Mouse (Mus musculus): Measurements from ENCODE around the gene Pip5k1c. TPM values are rescaled to one million over a fixed set of nuclear protein-coding genes. Genes with fewer than 3 reads are reported as not detected.

Pip5k1c gene
- total RNA-seq, 2 experiments from 2014 or later = 20.3 to 20.6 TPM

- DNase-seq = no peak
Measured at GRCm38 (mm10) chr10:81302781-81303218, 10.0 kb downstream of the Pip5k1c start.

DNA sequence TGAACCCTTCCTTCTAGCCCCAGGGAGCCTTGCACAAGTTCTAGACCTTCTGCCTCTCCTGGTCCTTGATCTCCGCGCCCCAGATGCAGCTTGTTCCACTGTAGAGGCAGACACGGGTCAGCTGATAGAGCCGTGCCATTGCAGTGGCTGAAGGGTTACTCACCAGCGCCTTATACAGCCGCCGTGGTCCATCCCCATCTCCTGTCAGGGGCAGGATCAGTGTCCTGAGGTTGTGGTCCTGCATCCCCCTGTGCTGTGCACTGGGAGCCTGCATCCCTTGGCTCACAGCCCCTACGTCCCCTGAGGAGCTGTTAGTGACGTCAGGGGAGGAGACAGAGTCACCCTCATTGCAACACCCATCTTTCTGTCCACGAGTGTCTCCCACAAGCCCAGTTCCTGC lies 10.5 kb downstream of the Pip5k1c start:
- DNase-seq = no peak

DNA sequence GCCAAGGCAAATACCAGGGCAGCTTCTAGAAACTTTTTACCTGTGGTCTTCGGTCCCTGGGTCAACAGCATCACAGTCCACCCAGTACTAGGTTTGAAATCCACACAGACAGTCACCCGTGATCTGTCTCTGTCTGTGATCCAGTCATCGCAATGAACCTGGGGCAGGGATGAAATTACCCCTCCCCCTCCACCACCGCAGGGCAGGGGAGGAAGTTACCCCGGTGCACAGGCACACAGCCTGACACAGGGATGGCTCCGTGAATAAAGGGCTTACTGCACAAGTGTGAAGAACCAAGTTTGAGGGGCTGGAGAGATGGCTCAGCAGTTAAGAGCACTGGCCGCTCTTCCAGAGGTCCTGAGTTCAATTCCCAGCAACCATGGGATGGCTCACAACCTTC lies 11.0 kb downstream of the Pip5k1c start:
- no peak for DNase-seq

GRCm38 (mm10) chr10:81304597-81305238 lies 12.0 kb downstream of the Pip5k1c start:
- no peak for DNase-seq

GRCm38 (mm10) chr10:81305663-81306062 lies 12.9 kb downstream of the Pip5k1c start:
- no peak for DNase-seq

DNA sequence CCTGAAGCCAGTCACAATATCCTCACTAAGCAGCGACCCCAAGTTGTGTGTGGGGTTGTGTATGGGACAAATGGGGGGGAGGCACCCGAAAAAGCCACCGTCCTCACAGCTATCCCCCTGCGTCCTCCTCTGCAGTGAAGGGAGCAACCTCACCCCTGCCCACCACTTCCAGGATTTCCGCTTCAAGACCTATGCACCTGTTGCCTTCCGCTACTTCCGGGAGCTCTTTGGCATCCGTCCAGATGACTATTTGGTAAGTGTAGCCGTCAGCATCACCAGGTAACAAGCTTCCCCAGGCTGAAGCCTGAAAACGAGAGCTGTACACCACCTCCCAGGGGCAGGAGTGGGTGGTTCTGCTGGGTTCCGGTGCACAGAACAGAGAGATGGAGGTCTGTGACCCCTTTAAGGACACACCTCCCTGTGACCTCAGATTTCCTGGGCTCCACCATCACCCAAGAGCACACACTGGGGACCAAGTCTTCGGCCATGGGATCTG lies 13.5 kb downstream of the Pip5k1c start:
- no peak for DNase-seq

DNA sequence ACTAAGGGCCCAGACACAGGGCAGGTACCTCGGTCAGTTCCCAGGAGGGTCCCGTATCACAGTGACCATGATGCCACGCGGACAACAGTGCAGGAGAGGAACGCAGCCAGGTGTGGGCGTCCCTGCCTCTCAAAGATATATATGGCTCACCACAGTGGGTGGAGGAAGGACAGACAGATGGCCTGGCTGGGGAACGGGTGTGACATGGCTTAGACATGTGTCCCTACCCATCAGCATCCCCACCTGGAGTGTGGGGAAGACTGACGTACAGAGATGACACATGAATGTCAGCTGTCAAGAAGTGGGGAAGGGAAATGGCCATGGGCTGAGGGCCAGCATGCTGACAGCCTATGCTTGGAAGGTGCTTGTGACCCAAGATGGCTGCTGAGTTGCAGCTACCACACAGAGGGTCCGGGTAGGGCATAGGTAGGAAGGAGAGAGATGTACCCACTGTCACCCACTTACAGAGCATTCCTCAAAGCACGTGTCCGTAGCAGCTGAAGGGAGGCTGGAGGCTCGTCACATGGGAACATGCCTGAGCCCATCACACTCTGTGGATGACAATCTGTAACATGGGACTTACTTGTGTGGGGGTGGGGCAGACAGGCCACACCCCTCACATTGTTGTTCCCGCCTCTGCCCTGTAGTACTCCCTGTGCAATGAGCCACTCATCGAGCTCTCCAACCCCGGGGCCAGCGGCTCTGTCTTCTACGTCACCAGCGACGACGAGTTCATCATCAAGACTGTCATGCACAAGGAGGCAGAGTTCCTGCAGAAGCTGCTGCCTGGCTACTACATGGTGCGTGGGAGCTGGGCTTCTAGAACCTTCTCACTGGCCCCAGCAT lies 14.3 kb downstream of the Pip5k1c start:
- no peak for DNase-seq

DNA sequence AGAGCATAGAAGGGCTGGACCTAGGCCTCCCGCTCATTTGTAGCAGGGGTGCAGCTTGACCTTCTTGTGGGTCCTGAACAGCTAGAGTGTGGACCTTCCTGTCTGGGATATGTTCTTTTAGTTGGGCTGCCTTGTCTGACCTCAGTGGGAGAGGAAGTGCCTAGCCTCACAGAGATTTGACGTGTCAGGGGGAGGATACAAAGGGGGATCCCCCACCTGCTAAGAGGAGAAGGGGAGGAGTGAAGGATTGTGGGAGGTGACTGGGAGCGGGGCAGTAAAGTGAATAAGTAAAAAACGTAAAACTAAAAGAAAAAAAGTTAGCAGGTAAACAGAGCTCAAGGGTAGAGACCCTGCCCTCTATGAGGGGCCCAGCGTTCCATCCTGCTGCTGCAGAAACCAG lies 16.8 kb downstream of the Pip5k1c start:
- DNase-seq = no peak

- DNase-seq = no peak
Measured at GRCm38 (mm10) chr10:81313581-81313980, 20.8 kb downstream of the Pip5k1c start.

DNA sequence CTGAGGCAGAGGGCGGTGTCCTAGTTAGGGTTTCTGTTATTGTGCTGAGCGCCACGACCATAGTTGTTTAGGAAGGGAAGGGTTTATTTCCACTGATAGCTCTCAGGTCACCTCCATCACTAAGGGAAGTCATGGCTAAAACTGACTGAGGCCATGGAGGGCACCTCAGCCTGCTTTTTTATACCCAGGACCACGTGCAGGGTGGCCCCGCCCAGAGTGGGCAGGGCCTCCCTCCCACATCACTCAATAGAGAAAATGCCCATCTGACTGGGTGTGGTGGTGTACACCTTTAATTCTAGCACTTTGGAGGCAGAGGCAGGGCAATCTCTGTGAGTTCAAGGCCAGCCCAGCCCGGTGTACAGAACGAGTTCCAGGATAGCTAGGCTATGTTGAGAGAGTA lies 21.4 kb downstream of the Pip5k1c start:
- no peak for DNase-seq

GRCm38 (mm10) chr10:81315587-81315986 lies 22.8 kb downstream of the Pip5k1c start:
- DNase-seq = no peak

- DNase-seq = no peak
Measured at GRCm38 (mm10) chr10:81316338-81317060, 23.7 kb downstream of the Pip5k1c start.

- no peak for DNase-seq
Measured at GRCm38 (mm10) chr10:81317273-81317672, 24.5 kb downstream of the Pip5k1c start.

DNA sequence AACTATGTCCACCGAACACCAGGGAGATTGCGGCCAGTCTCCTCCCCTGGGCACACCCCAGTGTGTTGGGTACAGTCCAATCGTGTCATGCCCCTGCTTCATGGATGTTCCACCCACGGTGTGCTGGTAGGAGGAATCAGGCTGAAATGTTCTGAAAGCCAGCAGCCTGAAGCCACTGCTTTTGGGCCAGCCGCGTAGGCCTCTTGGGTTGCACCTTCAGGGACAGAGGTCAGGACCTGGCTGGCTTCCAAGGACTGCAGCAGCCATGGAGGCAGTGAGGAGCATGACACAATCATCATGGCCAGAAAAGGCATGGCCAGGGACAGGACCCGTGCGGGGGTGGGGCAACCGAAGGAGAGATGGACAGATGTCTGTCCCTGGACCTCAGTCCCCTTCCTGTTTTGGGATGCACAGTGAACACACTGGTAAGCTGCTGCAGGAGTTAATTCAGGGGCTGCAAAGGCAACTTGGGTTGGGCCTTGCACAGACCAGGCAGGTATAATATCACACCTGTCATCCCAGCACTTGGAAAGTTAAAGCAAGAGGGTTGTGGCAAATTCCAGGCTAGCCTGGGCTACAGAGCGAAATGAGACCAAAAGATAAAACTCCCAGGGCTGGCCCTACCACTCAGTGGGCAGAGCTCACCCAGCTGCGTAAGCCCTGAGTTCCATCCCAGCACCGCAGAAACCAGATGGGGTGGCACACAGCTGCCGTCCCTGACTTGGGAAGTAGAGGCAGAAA lies 26.0 kb downstream of the Pip5k1c start:
- no peak for DNase-seq

- no peak for DNase-seq
Measured at GRCm38 (mm10) chr10:81319330-81319699, 26.6 kb downstream of the Pip5k1c start.

- no peak for DNase-seq
Measured at GRCm38 (mm10) chr10:81319741-81320549, 27.2 kb downstream of the Pip5k1c start.

- DNase-seq = peak; percentile 100
Measured at GRCm38 (mm10) chr10:81320550-81321347, 28.0 kb downstream of the Pip5k1c start, which contains the start of gene Cactin. Cactin (plus strand) TSS chr10:81321103.

DNA sequence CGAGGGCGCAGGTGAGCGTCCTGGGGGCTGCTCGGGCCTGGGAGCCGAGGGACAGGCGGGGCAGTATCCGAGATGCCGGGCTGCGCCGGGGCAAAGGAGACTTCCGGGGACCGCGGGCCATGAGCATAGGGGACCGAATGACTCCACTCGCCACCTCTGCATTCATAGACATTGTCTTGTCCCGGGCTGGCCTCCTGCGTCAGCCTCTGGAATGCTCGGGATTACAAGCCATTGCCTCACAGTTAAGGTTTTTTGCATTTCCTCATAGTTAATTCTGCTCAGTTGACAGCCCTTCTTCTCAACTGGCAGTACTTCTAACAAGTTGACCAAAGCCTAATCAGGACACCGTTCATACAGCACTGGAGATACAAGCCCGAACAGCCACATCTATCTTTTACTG lies 28.7 kb downstream of the Pip5k1c start:
- no peak for DNase-seq

GRCm38 (mm10) chr10:81322444-81322843 lies 29.7 kb downstream of the Pip5k1c start:
- no peak for DNase-seq

DNA sequence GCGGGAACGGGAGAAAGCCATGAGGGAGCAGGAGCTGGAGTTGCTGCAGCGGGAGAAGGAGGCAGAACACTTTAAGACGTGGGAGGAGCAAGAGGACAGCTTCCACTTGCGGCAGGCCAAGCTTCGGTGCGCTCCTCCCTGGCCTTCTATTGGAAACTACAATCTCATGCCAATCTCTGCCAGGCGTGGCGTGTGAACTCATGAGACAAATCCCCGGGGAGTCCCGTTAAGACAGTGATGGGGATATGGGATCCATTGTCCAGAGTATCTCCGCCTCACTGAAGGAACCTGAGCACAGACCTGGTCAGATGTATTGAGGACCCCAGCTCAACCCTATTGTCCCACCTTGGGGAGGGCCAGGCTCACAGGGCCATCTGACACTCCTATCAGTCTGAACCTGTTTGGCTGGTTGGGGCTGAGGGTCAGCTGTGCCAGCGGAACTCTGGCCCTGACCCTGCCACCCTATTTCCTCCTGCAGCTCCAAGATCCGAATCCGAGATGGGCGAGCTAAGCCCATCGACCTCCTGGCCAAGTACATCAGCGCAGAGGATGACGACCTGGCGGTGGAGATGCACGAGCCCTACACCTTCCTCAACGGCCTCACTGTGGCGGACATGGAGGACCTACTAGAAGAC lies 30.5 kb downstream of the Pip5k1c start:
- no peak for DNase-seq

Measured in gastrocnemius, postnatal 25 days (tissue).